Mouse (Mus musculus) forelimb bud, embryonic 11.5 days (tissue): ENCODE measurements around the gene Mrpl18.

Experiments used
- DNase-seq: peaks from one replicate; pipeline ENCODE4 v3.0.0-alpha.2; 2012; ENCODE audit warnings: low read depth, low spot score

The Mrpl18 gene

GRCm38 (mm10) chr17:12910391-12910790 is 5.8 kb downstream of the Mrpl18 start:
- DNase-seq, result no peak

GRCm38 (mm10) chr17:12909361-12910280 is 6.5 kb downstream of the Mrpl18 start, which contains the start of gene Pnldc1:
Gene Pnldc1 (minus strand): TSS chr17:12910230.
- no peak for DNase-seq

- no peak for DNase-seq
Measured at GRCm38 (mm10) chr17:12906436-12906835, 9.7 kb downstream of the Mrpl18 start.

DNA sequence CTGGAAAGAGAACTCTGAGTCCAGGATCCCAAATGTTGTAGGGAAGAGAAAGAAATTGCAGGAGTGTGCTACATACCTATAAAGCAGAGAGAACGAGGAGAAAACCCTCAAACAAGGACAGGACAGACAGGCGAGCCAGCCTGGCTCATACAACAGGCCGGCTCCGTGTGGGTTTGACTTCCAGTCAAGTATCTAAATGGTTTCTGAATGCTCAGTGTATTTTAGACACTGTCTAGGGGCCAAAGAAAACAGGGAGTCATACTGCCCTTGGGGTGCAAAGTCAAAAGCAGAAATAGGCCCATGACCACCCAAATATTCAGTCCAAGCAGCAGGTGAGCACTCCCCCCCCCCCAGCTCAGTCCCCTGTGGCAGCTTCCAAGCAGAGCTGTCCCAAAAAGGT is 10.3 kb downstream of the Mrpl18 start:
- no peak for DNase-seq

DNA sequence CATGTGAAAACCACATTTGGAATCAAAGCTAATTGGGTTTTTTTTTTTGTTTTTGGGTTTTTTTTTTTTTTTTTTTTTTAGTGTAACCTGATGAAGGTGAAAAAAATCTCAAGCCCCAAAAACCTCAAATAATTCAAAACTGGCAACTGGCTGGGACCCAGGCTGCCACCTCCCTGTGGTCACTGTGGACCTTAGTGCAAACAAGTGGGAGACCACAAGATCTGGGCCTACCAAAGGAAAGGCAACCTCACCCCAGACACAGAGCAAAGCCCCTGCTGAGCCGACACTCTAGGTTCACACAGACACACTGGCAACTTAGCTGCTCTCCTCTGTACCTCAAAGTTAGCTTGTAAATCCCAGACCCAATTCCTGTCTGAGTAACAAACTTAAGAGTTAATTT is 11.8 kb downstream of the Mrpl18 start:
- DNase-seq, result no peak

GRCm38 (mm10) chr17:12903372-12904333 is 12.5 kb downstream of the Mrpl18 start:
- no peak for DNase-seq

- no peak for DNase-seq
Measured at GRCm38 (mm10) chr17:12902291-12902690, 13.9 kb downstream of the Mrpl18 start.

DNA sequence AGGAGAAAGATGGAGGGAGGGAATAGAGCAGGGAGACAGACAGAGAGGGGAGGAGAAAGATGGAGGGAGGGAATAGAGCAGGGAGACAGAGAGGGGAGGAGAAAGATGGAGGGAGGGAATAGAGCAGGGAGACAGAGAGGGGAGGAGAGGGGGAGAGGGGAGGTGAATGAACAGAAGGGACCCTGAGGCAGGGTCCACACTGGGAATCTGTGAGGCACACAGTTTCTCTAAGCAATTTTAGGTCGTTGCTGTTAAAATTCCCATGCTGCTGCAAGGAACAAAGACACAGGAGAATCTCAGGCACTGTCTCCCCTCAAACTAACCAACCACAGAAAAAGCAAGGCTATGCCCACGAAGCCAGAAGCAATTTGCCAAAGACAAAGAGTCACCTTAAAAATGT is 17.5 kb downstream of the Mrpl18 start:
- peak; percentile 7 for DNase-seq

- DNase-seq, result no peak
Measured at GRCm38 (mm10) chr17:12897674-12898073, 18.5 kb downstream of the Mrpl18 start.

GRCm38 (mm10) chr17:12892033-12892432 is 24.1 kb downstream of the Mrpl18 start:
- DNase-seq, result no peak

- DNase-seq, result no peak
Measured at GRCm38 (mm10) chr17:12891054-12891453, 25.1 kb downstream of the Mrpl18 start.

DNA sequence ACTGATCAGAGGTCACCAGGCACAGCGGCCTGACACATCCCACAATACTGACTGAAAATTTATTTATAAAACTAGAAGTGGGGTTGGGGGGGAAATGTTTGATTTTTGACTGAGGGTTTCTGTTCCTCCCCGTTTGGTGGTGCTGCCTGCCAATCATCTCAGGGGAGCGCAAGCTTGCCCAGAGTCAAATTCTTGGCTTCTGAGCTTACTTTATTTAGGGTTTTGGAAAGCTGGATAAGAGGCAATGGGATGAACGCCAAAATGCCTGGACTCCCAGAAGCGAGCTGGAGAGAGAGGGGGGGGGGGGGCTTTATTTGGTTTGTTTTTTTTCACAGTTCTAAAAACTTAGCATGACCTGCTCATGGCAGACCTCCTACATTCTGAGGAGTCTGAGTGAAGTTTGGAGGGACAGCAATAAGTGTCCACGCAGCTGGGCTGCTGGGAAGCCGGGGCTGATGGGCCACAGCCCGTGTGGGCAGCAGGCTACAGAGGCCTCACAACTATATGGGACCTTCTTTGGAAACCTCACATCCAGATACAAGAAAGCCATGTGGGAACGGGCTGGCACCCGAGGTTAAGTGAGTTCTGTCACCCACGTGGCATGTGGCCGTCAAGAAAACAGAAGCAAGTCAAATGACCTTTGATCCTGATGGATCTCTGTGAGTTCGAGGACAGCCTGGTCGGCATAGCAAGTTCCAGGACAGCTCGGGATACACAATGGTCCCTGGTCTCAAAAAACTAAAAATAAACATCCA is 28.9 kb downstream of the Mrpl18 start:
- DNase-seq, result no peak

DNA sequence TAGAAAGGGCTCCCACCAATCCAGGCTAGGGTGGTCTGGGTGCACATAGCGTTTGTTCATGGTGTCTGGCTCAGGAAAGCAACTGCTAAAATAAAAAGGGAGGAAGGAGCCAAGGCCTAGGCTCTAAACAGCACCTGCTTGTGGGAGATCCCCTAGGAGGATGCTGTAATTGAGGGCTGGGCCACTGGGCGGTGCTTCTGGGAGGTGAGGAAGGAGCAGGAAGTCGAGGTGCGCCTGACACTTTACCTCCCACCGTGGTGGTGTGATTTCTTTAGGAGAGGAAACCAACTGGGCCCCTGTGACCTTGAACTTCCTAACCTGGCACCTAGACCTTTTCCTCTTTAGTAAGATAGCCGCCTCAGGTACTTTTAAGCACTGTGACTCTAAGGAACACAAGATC is 29.5 kb downstream of the Mrpl18 start:
- DNase-seq, result no peak

DNA sequence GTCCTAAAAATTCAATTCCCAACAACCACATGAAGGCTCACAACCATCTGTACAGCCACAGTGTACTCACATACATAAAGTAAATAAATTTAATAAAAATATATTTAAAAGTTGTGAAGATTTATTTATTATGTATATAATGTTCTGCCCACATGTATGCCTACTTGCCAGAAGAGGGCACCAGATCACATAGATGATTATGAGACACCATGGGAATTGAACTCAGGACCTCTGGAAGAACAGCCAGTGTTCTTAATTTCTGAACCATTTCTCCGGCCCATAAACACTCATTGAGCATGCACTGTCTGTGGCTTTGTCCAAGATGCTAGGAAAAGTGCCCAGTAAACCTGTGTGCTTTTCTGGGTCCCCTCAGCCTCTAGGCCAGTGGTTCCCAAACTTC is 34.9 kb downstream of the Mrpl18 start:
- DNase-seq, result no peak

GRCm38 (mm10) chr17:12880178-12880577 is 36.0 kb downstream of the Mrpl18 start:
- peak; percentile 90 for DNase-seq

DNA sequence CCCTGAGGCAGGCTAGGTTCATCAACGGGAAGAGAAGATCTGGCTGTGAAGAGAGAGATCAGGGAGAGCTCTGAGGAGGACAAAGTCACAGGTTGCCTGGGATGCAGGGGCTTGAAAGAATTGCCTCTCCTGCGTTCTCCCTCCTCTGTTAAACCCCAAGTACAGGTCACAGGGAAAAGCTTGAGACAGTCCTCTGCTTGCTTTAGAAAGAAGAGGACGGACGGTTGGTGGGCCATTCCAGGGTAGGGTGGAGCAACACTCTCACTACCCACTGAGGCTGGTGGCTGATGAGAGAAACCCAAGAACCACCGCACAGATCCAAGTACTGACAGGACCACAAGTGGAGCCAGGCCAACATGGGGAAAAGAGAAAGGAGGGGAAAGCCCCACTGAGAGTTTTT is 40.4 kb downstream of the Mrpl18 start, which contains the start of gene Mrgprh:
TSS of gene Mrgprh (plus strand) at position 301 of the 400 bp plus-strand sequence.
- DNase-seq, result no peak

DNA sequence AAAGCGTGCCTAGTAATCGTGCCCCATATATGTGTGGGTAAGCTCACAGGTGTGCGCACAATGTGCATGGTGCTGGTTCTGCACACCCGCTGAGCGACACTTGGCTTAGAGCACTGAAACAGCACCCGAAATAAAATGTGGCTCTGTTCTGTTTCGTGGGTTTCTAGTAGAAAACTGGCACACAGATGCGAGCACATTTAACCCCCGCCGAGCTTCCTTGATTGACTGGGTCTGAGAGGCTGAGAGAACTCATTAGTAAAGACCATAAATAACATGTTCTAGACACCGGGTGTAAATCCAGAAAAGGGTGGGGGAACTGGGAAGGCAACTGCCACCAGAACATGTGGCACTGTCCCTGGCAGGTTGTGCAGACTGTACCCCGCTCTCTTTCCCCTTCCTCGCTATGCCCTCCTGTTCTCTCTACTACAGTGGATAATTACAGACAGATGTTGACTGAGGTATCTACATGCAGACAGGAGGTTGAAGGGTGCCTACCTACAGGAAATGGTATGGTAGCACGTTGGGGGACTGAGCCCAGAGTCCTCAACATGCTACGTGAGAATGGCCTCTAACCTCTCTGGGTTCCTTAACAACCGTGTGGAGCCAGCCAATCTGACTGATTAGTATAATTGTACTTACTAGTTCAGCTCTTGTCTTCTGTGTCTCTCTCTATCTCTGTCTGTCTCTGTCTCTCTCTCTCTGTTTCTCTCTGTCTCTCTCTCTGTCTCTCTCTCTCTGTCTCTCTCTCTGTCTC is 43.7 kb downstream of the Mrpl18 start:
- DNase-seq, result peak; percentile 40

GRCm38 (mm10) chr17:12868640-12869039 is 47.5 kb downstream of the Mrpl18 start:
- DNase-seq, result no peak

- no peak for DNase-seq
Measured at GRCm38 (mm10) chr17:12868043-12868442, 48.1 kb downstream of the Mrpl18 start, which contains the start of gene Mas1. Gene Mas1 (minus strand): TSS chr17:12868143.

GRCm38 (mm10) chr17:12866853-12867252 is 49.3 kb downstream of the Mrpl18 start:
- no peak for DNase-seq

DNA sequence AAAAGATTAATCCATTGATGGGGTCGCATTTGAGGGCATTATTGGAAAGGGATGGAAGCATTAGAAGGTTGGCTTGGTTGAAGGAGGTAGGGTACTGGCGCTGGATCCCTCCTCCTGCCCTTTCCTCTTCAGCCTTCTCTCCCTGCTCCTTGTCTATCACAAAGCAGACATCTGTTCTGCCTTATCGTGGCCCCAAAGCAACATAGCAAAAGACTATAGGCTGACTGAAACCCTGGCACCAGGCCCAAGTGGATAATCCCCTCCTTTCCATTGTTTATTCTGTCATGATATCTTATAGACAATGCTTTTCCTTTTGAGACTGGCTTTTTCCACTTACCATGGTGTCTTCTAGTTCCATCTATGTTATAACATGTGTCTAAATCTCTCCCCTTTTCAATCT is 50.7 kb downstream of the Mrpl18 start:
- no peak for DNase-seq
